Mouse (Mus musculus): ENCODE results near the gene Map4.
"Not testable (repeated sequence)": the region's sequence is repeated elsewhere in the genome, so short reads cannot be mapped to it uniquely, and the experiment has no call there.

Gene Map4

DNA sequence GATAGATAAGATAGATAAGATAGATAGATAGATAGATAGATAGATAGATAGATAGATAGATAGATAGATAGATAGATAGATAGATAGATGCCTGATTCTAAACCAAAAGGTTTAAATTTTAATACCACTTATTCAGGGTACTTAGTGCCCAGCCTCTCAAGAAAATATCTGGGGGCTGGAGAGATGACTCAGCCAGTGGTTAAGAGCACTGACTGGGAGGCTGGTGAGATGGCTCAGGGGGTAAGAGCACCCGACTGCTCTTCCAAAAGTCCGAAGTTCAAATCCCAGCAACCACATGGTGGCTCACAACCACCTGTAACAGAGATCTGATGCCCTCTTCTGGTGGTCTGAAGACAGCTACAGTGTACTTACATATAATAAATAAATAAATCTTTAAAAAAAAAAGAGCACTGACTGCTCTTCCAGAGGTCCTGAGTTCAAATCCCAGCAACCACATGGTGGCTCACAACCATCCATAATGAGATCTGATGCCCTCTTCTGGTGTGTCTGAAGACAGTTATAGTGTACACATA lies 192.8 kb downstream of the Map4 start:
- not testable (repeated sequence) for DNase-seq (ENCODE audit: low spot score in 2 of 2)

DNA sequence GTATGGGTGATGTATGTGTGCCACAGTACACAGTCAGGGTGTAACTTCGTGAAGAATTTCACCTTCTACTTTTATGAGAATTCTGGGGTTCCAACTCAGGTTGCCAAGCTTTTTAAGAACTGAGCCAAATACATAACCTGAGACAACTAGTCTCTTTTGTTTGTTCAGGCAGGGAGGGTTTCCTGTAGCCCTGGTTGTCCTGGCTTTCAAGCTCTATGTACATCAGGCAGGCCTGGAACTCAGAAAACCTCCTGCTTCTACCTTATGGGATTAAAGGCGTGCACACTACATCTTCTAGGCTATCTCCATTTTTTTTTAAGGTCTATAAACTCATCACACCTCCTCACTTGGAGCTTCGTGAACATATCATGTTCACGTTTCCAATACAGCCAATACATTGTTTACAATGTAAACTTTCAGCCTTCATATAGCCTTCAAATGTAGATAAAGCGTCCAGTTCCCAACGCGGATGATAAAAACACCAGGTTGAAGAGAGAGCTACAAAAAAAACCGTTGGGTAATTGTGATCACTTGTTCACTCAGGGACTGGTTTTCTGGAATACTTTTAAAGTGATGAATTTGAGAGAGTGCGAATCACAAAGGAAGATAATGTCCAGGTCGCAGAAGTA lies 199.8 kb downstream of the Map4 start:
- no peak for DNase-seq (ENCODE audit: low spot score in 2 of 2)

DNA sequence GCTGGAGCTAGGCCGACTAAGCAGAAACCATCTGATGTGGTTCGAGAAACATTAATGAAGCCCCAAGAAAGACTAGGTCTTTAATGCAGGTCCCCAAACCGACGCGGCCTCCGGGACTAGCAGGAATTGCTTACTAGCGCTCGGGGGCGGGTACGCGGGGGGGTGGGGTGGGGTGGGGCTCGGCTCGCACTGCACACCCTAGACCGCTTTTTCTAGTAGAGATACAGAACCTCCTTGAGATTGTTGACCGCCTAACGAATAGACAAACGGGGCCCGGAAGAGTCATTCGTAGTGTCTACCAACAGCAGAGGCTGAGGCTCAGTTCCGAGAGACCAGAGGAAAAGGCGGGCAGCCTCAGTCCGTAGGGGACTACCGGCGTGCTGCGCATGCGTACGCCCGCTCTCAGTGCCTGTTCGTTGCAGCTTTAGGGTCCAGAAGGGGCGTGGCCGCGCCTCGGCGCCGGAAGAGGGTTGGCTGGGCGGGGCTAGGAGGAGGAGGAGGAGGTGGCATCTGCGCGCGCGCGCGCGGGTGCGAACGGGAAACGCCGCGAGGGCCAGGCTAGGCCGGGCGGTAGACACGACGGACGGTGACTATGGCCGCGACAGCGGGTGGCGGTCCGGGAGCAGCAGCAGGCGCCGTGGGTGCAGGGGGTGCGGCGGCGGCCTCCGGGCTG lies 200.4 kb downstream of the Map4 start:
- peak; percentile 100 for DNase-seq (ENCODE audit: low spot score in 2 of 2)

DNA sequence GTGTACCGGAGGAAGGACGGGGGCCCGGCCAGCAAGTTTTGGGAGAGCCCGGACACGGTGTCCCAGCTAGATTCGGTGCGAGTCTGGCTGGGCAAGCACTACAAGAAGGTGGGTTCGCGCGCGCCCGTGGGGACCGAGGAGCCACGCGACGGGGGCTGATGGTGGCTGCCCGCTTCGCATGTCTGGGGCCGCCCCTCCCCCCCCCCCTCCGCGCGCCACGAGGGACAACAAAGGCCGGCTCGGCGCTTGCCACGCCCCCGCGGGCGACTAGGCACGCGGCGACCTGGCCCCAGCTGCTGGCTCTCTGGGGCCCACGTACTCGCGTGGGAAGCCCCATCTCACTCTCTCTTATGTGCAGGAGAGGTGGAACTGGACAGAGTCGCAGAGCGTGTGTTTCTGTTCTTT lies 200.9 kb downstream of the Map4 start:
- peak; percentile 37 to 54 for DNase-seq (ENCODE audit: low spot score in 2 of 2)

DNA sequence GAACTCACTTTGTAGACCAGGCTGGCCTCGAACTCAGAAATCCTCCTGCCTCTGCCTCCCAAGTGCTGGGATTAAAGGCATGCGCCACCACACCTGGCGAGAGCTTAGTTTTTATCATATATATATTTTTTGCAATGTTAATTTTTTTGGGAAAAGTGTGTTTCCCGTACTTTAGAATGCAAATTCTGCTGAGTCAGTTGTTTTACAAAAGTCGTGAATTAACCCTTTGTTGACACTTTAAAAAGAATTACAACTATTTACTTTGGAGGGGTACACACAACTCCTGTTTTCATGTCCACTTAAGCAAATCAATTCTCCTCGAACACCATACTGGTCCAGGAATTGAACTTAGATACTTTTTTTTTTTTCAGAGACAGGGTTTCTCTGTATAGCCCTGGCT lies 201.7 kb downstream of the Map4 start:
- DNase-seq (ENCODE audit: low spot score in 2 of 2) = no peak

Data from spleen, postnatal 36 days (tissue).